Mouse (Mus musculus): ENCODE data around the gene Lancl3. TPM values are rescaled to one million over a fixed set of nuclear protein-coding genes. Genes with fewer than 3 reads are reported as not detected.
"Not testable (repeated sequence)": the region's sequence is repeated elsewhere in the genome, so short reads cannot be mapped to it uniquely, and the experiment has no call there.

Lancl3 gene
- polyA plus RNA-seq, 1 experiment from 2014 or later = 0.75 TPM

DNA sequence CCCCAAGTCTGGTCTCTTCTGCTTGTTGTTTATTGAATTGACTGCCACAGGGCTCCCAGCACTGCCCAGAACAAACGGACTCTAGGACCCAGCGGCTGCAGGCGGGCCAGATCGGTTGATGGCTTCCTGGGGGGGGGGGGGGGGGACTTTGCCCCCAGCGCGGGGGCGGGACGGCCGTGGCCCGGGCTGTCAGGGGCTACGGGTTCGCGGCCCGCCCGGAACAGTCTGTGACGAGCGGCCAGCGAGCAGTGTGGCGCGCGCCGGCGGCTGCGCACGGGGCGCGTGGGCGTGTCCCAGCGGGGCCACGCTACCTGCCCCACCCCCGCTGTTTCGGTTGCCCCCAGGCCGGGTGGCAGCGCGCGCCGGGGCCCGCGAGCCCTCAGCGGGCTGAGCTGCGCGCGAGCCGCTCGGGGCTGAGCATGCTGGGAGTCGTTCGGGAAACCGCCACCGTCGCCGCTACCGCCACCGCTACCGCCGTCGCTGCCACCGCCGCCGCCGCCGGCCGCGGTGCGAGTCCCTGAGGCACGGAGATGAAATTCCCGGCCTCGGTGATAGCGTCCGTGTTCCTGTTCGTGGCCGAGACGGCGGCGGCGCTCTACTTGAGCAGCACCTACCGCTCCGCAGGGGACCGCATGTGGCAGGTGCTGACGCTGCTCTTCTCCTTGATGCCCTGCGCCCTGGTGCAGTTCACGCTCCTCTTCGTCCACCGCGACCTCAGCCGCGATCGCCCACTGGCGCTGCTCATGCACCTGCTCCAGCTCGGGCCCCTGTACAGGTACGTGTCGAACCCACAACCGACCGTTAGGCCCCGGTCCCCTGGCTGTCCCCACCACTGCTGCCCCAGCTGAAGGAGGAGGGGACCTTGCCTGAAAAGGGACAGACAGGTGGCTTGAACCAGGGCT, 73.0 kb downstream of the Lancl3 start, which contains the start of gene Xk:
Gene Xk, plus strand, starts transcription at position 297 of the 902 bp plus-strand sequence.
- H3K27me3 ChIP-seq (ENCODE audit: control insufficient read depth, insufficient read depth, low read length) = no peaks in the 10 kb centered on the region
- no peak within 1 kb of the TSS for H3K27ac ChIP-seq (ENCODE audit: low read depth, low read length)
- DNase-seq (ENCODE audit: low spot score) = peak; percentile 80
- peak within 1 kb of the TSS; percentile 52 for H3K4me3 ChIP-seq (ENCODE audit: low read depth, low read length)
- no peaks in the 10 kb centered on the region for H3K36me3 ChIP-seq (ENCODE audit: control insufficient read depth, insufficient read depth, low read length)
- ATAC-seq (replicated peaks; ENCODE audit: low FRiP score) = peak; percentile 90
- peak within 1 kb of the TSS; percentile 51 for H3K4me2 ChIP-seq (ENCODE audit: low read depth, low read length, severe bottlenecking)
- peak within 1 kb of the TSS; percentile 59 for H3K9ac ChIP-seq (ENCODE audit: low read length)
- 9% methylated on average over 54 of the region's 94 CpGs for WGBS
- H3K9me3 ChIP-seq (ENCODE audit: control insufficient read depth, low read length) = no peaks in the 10 kb centered on the region
- no peaks in the 10 kb centered on the region for H3K4me1 ChIP-seq (replicated peaks; ENCODE audit: control insufficient read depth, insufficient read depth, low read length)

DNA sequence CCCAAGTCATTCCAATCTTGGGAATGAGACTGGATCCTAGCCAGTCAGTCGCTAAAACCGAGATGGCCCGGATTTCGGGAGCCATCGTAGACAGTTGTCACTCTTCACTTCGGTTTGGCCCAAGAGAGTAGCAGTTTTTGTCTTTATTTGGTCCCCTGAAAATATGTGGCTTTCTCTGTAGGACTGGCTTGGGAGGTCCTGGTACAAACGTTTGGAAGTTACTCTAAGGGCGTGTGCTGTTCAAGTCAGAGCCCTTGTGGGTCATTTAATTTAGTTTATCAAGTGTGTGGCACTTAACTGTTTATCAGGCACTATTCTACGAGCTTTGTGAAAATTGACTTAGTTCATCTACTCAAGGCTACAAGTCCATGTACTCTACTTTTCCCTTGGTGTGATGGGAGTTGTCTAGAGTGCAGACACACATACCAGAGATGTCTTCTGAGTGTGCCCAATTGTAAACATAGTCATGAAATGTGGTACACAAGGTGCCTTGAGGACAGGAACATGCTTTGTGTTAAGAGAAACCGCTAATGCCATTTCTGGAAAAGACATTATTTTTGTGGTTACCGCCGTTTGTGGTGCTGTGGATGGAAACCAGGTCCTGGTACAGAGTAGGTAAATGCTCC, 73.8 kb downstream of the Lancl3 start:
- Histone ChIP-seq H3K9me3 (ENCODE audit: control insufficient read depth, low read length) (no peaks in the 10 kb centered on the region), H3K27ac (ENCODE audit: low read depth, low read length) (no peak overlapping the region), H3K9ac (ENCODE audit: low read length) (no peak overlapping the region; the same call in 1 of the 2 replicates), H3K4me1 (replicated peaks; ENCODE audit: control insufficient read depth, insufficient read depth, low read length) (no peaks in the 10 kb centered on the region), H3K4me3 (ENCODE audit: low read depth, low read length) (peak overlapping the region; percentile 52), H3K36me3 (ENCODE audit: control insufficient read depth, insufficient read depth, low read length) (no peaks in the 10 kb centered on the region), H3K27me3 (ENCODE audit: control insufficient read depth, insufficient read depth, low read length) (no peaks in the 10 kb centered on the region), H3K4me2 (ENCODE audit: low read depth, low read length, severe bottlenecking) (peak overlapping the region; percentile 51; the same call in 1 of the 2 replicates)
- ATAC-seq (replicated peaks; ENCODE audit: low FRiP score) (no peak), DNase-seq (ENCODE audit: low spot score) (no peak)
- 61% methylated on average over 12 of the region's 12 CpGs for WGBS

DNA sequence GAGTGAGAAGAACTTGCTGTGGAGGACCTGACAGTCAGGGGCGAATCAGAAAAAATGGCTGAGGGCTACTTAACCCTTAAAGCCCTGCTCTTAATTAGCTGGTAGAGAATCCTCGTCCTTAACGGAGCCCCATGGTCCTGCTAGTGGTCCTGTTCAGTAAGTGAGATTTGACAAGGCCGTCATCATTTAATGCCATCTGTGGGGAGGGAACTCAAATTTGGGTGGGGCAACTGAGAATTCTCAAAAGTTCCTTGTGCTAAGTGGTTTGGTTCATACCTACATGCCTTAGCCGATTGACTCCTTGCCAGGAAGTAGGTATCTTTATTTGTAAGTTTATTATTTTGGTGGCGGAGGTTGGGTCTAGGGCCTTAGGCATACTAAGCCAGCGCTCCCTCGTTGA, 74.6 kb downstream of the Lancl3 start:
- no peaks in the 10 kb centered on the region for H3K36me3 ChIP-seq (ENCODE audit: control insufficient read depth, insufficient read depth, low read length)
- ATAC-seq (replicated peaks; ENCODE audit: low FRiP score) = no peak

DNA sequence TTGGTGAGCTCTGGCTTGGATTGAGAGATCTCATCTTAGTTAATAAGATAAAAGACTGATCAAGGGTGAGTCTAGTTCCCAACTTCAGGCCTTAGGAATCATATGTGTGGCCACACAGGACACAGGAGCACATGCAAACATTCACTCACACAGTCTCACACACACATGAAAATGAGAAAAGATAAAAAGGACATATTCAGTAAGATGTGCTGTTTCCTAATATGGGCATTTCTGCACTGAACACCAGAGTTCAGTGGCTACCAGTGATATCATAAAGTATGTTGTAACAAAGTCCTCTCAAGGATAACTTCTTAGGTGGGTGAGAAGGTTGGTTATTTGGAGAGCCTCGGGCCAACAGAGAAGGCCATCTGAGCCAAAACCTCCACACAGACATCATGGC, 83.8 kb downstream of the Lancl3 start, which contains the start of gene H2al1m:
Gene H2al1m, plus strand, starts transcription at position 301 of the 400 bp plus-strand sequence.
- DNase-seq (ENCODE audit: low spot score); H3K4me3 ChIP-seq (ENCODE audit: low read depth, low read length); H3K27ac ChIP-seq (ENCODE audit: low read depth, low read length); ATAC-seq (replicated peaks; ENCODE audit: low FRiP score); H3K4me1 ChIP-seq (replicated peaks; ENCODE audit: control insufficient read depth, insufficient read depth, low read length); H3K9me3 ChIP-seq (ENCODE audit: control insufficient read depth, low read length); H3K27me3 ChIP-seq (ENCODE audit: control insufficient read depth, insufficient read depth, low read length); H3K9ac ChIP-seq (ENCODE audit: low read length); H3K4me2 ChIP-seq (ENCODE audit: low read depth, low read length, severe bottlenecking); H3K36me3 ChIP-seq (ENCODE audit: control insufficient read depth, insufficient read depth, low read length): not testable (repeated sequence)
- WGBS = no CpG with 5 or more reads among the region's 1 CpGs

More for the DNA sequence above, 74.6 kb downstream of the Lancl3 start:
- Histone ChIP-seq H3K4me3 (ENCODE audit: low read depth, low read length) (no peak overlapping the region), H3K9ac (ENCODE audit: low read length) (no peak overlapping the region), H3K27ac (ENCODE audit: low read depth, low read length) (no peak overlapping the region), H3K9me3 (ENCODE audit: control insufficient read depth, low read length) (no peaks in the 10 kb centered on the region), H3K4me1 (replicated peaks; ENCODE audit: control insufficient read depth, insufficient read depth, low read length) (no peaks in the 10 kb centered on the region), H3K27me3 (ENCODE audit: control insufficient read depth, insufficient read depth, low read length) (no peaks in the 10 kb centered on the region), H3K4me2 (ENCODE audit: low read depth, low read length, severe bottlenecking) (no peak overlapping the region)
- WGBS = 76% methylated on average over 8 of the region's 8 CpGs
- no peak for DNase-seq (ENCODE audit: low spot score)

DNA sequence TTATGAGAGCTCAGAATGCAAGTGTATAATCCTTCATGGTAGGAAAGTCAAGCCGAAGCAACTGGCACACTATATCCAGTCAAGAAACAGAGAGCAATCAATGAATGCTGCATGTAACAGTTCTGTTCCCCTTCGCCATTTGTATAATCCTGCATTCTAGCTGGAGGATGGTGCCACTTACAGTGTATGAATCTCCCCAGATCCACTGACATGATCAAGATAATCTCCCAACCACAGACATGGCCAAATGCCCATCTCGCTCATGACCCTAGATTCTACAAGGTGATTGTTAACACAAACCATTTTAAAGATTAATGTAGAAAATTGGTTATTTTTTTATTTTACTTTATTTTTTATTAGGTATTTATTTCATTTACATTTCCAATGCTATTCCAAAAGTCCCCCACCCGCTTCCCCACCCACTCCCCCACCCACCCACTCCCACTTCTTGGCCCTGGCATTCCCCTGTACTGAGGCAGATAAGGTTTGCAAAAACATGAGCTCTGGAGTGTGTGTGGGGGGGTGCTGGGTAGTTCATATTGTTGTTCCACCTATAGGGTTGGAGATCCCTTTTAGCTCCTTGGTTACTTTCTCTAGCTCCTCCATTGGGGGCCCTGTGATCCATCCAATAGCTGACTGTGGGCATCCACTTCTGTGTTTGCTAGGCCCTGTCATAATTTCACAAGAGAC, 93.6 kb downstream of the Lancl3 start:
- not testable (repeated sequence) for H3K9ac ChIP-seq (ENCODE audit: low read length); H3K4me3 ChIP-seq (ENCODE audit: low read depth, low read length); H3K27me3 ChIP-seq (ENCODE audit: control insufficient read depth, insufficient read depth, low read length); H3K4me2 ChIP-seq (ENCODE audit: low read depth, low read length, severe bottlenecking); ATAC-seq (replicated peaks; ENCODE audit: low FRiP score); H3K4me1 ChIP-seq (replicated peaks; ENCODE audit: control insufficient read depth, insufficient read depth, low read length); H3K27ac ChIP-seq (ENCODE audit: low read depth, low read length); H3K9me3 ChIP-seq (ENCODE audit: control insufficient read depth, low read length); H3K36me3 ChIP-seq (ENCODE audit: control insufficient read depth, insufficient read depth, low read length); DNase-seq (ENCODE audit: low spot score)
- WGBS = 83% methylated on average over 3 of the region's 4 CpGs

DNA sequence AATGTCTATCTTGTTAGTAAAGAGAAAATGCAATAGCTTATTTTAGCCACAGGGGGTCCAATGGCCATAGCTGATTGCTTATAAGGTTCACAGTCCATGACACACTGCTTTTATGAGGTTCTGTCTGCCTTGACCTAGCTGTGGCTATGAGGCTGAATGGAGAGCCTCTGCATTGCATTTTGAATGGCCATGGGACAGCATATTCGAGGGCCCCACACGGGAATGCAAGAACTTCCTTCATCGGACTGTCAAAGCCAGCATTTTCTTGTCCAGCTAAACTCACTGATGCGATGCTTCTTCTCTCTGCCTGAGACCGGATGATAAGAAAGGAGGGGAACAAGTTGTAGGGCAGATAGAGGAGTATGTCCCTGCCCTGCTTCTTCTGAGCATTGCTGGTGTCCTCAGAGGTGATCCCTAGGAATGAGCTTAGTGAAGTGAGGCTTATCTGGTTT, 98.7 kb downstream of the Lancl3 start:
- Histone ChIP-seq H3K9me3 (ENCODE audit: control insufficient read depth, low read length) (no peaks in the 10 kb centered on the region), H3K36me3 (ENCODE audit: control insufficient read depth, insufficient read depth, low read length) (no peaks in the 10 kb centered on the region), H3K4me1 (replicated peaks; ENCODE audit: control insufficient read depth, insufficient read depth, low read length) (no peaks in the 10 kb centered on the region), H3K27me3 (ENCODE audit: control insufficient read depth, insufficient read depth, low read length) (no peaks in the 10 kb centered on the region), H3K27ac (ENCODE audit: low read depth, low read length) (no peak overlapping the region), H3K4me3 (ENCODE audit: low read depth, low read length) (no peak overlapping the region), H3K4me2 (ENCODE audit: low read depth, low read length, severe bottlenecking) (no peak overlapping the region), H3K9ac (ENCODE audit: low read length) (no peak overlapping the region)
- ATAC-seq (replicated peaks; ENCODE audit: low FRiP score) = no peak
- no peak for DNase-seq (ENCODE audit: low spot score)
- 92% methylated on average over 5 of the region's 5 CpGs for WGBS

DNA sequence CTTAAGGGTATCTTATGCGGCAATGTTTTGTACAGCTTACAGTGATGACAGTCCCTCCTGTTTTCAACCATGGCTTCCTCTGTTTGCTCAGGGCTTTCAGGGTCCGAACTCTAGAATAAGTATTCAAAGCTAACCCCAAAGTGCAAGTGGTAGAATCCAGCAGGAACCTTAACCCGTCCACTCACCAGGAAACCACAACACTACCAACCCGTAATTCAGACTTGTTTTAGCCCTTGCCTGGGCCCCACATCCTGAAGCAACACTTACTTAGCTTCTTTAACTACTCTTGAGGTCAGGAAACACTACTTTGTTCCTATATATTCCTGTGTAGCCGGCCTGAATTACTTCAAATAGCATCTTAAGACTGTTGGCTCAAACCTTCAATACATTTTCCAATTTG, 103.1 kb downstream of the Lancl3 start:
- DNase-seq (ENCODE audit: low spot score) (no peak), ATAC-seq (replicated peaks; ENCODE audit: low FRiP score) (no peak)
- WGBS = 80% methylated on average over 5 of the region's 5 CpGs
- H3K9me3 ChIP-seq (ENCODE audit: control insufficient read depth, low read length) = no peaks in the 10 kb centered on the region
- no peaks in the 10 kb centered on the region for H3K4me1 ChIP-seq (replicated peaks; ENCODE audit: control insufficient read depth, insufficient read depth, low read length)
- no peak overlapping the region for H3K4me2 ChIP-seq (ENCODE audit: low read depth, low read length, severe bottlenecking)
- H3K27ac ChIP-seq (ENCODE audit: low read depth, low read length) = no peak overlapping the region
- H3K4me3 ChIP-seq (ENCODE audit: low read depth, low read length) = no peak overlapping the region
- H3K36me3 ChIP-seq (ENCODE audit: control insufficient read depth, insufficient read depth, low read length) = no peaks in the 10 kb centered on the region
- H3K9ac ChIP-seq (ENCODE audit: low read length) = no peak overlapping the region
- no peaks in the 10 kb centered on the region for H3K27me3 ChIP-seq (ENCODE audit: control insufficient read depth, insufficient read depth, low read length)

DNA sequence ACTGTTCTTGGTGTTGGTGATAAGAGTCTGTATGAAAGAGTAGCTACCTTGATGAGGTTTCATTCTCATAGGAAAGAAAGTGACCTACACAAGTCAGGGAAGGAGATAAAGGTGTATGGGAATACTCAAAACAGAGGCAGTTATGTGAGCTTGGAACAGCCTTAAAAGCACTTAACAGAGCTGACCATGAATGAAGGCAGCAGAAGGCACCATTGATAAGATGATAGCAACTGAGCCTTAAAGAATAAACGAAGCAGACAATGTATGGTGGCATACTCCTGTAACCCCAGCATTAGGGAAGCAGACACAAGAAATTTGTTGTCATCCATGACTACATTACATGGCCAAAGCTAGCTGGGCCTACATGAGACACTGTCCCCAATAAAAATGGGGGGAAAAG, 103.8 kb downstream of the Lancl3 start:
- Histone ChIP-seq H3K4me1 (replicated peaks; ENCODE audit: control insufficient read depth, insufficient read depth, low read length) (no peaks in the 10 kb centered on the region), H3K9me3 (ENCODE audit: control insufficient read depth, low read length) (no peaks in the 10 kb centered on the region), H3K4me2 (ENCODE audit: low read depth, low read length, severe bottlenecking) (no peak overlapping the region), H3K36me3 (ENCODE audit: control insufficient read depth, insufficient read depth, low read length) (no peaks in the 10 kb centered on the region), H3K4me3 (ENCODE audit: low read depth, low read length) (no peak overlapping the region), H3K27me3 (ENCODE audit: control insufficient read depth, insufficient read depth, low read length) (no peaks in the 10 kb centered on the region), H3K9ac (ENCODE audit: low read length) (no peak overlapping the region), H3K27ac (ENCODE audit: low read depth, low read length) (no peak overlapping the region)
- 80% methylated on average over 1 of the region's 1 CpGs for WGBS
- ATAC-seq (replicated peaks; ENCODE audit: low FRiP score) (no peak), DNase-seq (ENCODE audit: low spot score) (no peak)

Data from forebrain, embryonic 11.5 days (tissue).